Mouse (Mus musculus): ENCODE data around the gene Lpo. TPM values are rescaled to one million over a fixed set of nuclear protein-coding genes. Genes with fewer than 3 reads are reported as not detected.

The Lpo gene
- polyA plus RNA-seq, 1 experiment from 2014 or later: 0.18 TPM

GRCm38 (mm10) chr11:87762702-87763385 is 65.2 kb downstream of the Lpo start:
- Histone ChIP-seq H3K36me3 (no peaks in the 10 kb centered on the region), H3K4me3 (replicated peaks) (peak overlapping the region; percentile 49; the same call in 1 of the 2 replicates), H3K4me1 (peaks cover 16% of the 10 kb centered on the region), H3K4me2 (peak overlapping the region; percentile 93), H3K27me3 (replicated peaks) (peaks cover 64% of the 10 kb centered on the region), H3K27ac (no peak overlapping the region), H3K9me3 (no peaks in the 10 kb centered on the region), H3K9ac (no peak overlapping the region)
- ATAC-seq (ENCODE audit: insufficient read depth, low FRiP score, low read depth): no peak
- 56% methylated on average over 12 of the region's 12 CpGs for WGBS

GRCm38 (mm10) chr11:87761806-87762701 is 66.0 kb downstream of the Lpo start:
- no peak overlapping the region for H3K27ac ChIP-seq
- WGBS: 77% methylated on average over 14 of the region's 14 CpGs
- H3K4me1 ChIP-seq: peaks cover 16% of the 10 kb centered on the region
- H3K4me3 ChIP-seq (replicated peaks): no peak overlapping the region
- ATAC-seq (ENCODE audit: insufficient read depth, low FRiP score, low read depth): no peak
- no peaks in the 10 kb centered on the region for H3K9me3 ChIP-seq
- H3K4me2 ChIP-seq: no peak overlapping the region
- H3K36me3 ChIP-seq: no peaks in the 10 kb centered on the region
- H3K27me3 ChIP-seq (replicated peaks): peaks cover 63% of the 10 kb centered on the region
- H3K9ac ChIP-seq: no peak overlapping the region

- Histone ChIP-seq H3K9ac (no peak overlapping the region), H3K4me3 (replicated peaks) (no peak overlapping the region), H3K27me3 (replicated peaks) (peaks cover 61% of the 10 kb centered on the region), H3K4me1 (peaks cover 16% of the 10 kb centered on the region), H3K27ac (no peak overlapping the region), H3K9me3 (no peaks in the 10 kb centered on the region), H3K4me2 (no peak overlapping the region), H3K36me3 (no peaks in the 10 kb centered on the region)
- ATAC-seq (ENCODE audit: insufficient read depth, low FRiP score, low read depth): no peak
- WGBS: 67% methylated on average over 11 of the region's 11 CpGs
These were observed 66.8 kb downstream of the Lpo start for GRCm38 (mm10) chr11:87761181-87761721.

- H3K36me3 ChIP-seq: no peaks in the 10 kb centered on the region
- H3K9me3 ChIP-seq: no peaks in the 10 kb centered on the region
- WGBS: 9% methylated on average over 23 of the region's 23 CpGs
- ATAC-seq (ENCODE audit: insufficient read depth, low FRiP score, low read depth): no peak
- no peak within 1 kb of the TSS for H3K4me3 ChIP-seq (replicated peaks)
- peak within 1 kb of the TSS; percentile 13; the same call in 1 of the 2 replicates for H3K4me2 ChIP-seq
- H3K9ac ChIP-seq: no peak within 1 kb of the TSS
- peaks cover 54% of the 10 kb centered on the region for H3K27me3 ChIP-seq (replicated peaks)
- H3K27ac ChIP-seq: no peak within 1 kb of the TSS
- H3K4me1 ChIP-seq: peaks cover 16% of the 10 kb centered on the region
These were observed 67.6 kb downstream of the Lpo start, which contains the start of gene Tspoap1 for GRCm38 (mm10) chr11:87760301-87761081. Tspoap1 (plus strand) TSS chr11:87760541.

- Histone ChIP-seq H3K9ac (no peak overlapping the region), H3K4me3 (replicated peaks) (no peak overlapping the region), H3K27me3 (replicated peaks) (peaks cover 45% of the 10 kb centered on the region), H3K4me1 (peaks cover 14% of the 10 kb centered on the region), H3K36me3 (no peaks in the 10 kb centered on the region), H3K4me2 (no peak overlapping the region), H3K9me3 (no peaks in the 10 kb centered on the region), H3K27ac (no peak overlapping the region)
- WGBS: 4% methylated on average over 3 of the region's 3 CpGs
- ATAC-seq (ENCODE audit: insufficient read depth, low FRiP score, low read depth): no peak
These were observed 68.5 kb downstream of the Lpo start for GRCm38 (mm10) chr11:87759609-87760005.

GRCm38 (mm10) chr11:87758957-87759608 is 69.0 kb downstream of the Lpo start:
- no peak overlapping the region for H3K4me3 ChIP-seq (replicated peaks)
- ATAC-seq (ENCODE audit: insufficient read depth, low FRiP score, low read depth): no peak
- WGBS: 68% methylated on average over 4 of the region's 4 CpGs
- no peak overlapping the region for H3K9ac ChIP-seq
- H3K4me1 ChIP-seq: peaks cover 9% of the 10 kb centered on the region
- peaks cover 41% of the 10 kb centered on the region for H3K27me3 ChIP-seq (replicated peaks)
- no peaks in the 10 kb centered on the region for H3K36me3 ChIP-seq
- no peak overlapping the region for H3K27ac ChIP-seq
- no peaks in the 10 kb centered on the region for H3K9me3 ChIP-seq
- H3K4me2 ChIP-seq: no peak overlapping the region

- H3K27ac ChIP-seq: no peak overlapping the region
- H3K36me3 ChIP-seq: no peaks in the 10 kb centered on the region
- H3K9ac ChIP-seq: no peak overlapping the region
- H3K4me3 ChIP-seq (replicated peaks): no peak overlapping the region
- H3K9me3 ChIP-seq: no peaks in the 10 kb centered on the region
- peaks cover 34% of the 10 kb centered on the region for H3K27me3 ChIP-seq (replicated peaks)
- no peak for ATAC-seq (ENCODE audit: insufficient read depth, low FRiP score, low read depth)
- H3K4me2 ChIP-seq: no peak overlapping the region
- WGBS: 74% methylated on average over 7 of the region's 7 CpGs
- peaks cover 2% of the 10 kb centered on the region; the same call in 1 of the 2 replicates for H3K4me1 ChIP-seq
These were observed 69.8 kb downstream of the Lpo start for GRCm38 (mm10) chr11:87758161-87758911.

- Histone ChIP-seq H3K4me1 (no peaks in the 10 kb centered on the region), H3K9ac (no peak overlapping the region), H3K36me3 (no peaks in the 10 kb centered on the region), H3K27ac (no peak overlapping the region), H3K4me3 (replicated peaks) (peak overlapping the region; percentile 26), H3K9me3 (no peaks in the 10 kb centered on the region), H3K4me2 (no peak overlapping the region), H3K27me3 (replicated peaks) (peaks cover 23% of the 10 kb centered on the region)
- no peak for ATAC-seq (ENCODE audit: insufficient read depth, low FRiP score, low read depth)
- 80% methylated on average over 25 of the region's 25 CpGs for WGBS
These were observed 70.8 kb downstream of the Lpo start for GRCm38 (mm10) chr11:87757001-87757954.
